Mouse (Mus musculus) lung, embryonic 14.5 days (tissue): ENCODE data around the gene Pdlim1. TPM values are rescaled to one million over a fixed set of nuclear protein-coding genes. Genes with fewer than 3 reads are reported as not detected.
"Not testable (repeated sequence)": the region's sequence is repeated elsewhere in the genome, so short reads cannot be mapped to it uniquely, and the experiment has no call there.

Experiments
- ATAC-seq: fragments of 200-750 bp; cut with Nextera tagmentation; 2 replicates; pipeline ENCODE4 v1.8.0; 2017; ENCODE audit warnings: mild to moderate bottlenecking, moderate TSS enrichment, moderate library complexity; ENCODE audit not compliant: insufficient read depth
- DNase-seq: peaks from one replicate; pipeline ENCODE4 v3.0.0-alpha.2; 2015
- H3K27ac ChIP-seq: fragments of 300-500 bp; sonication (generic); 2 replicates; pipeline ENCODE4 v1.5.1; 2014; ENCODE audit warnings: low read depth, mild to moderate bottlenecking, moderate library complexity
- H3K27me3 ChIP-seq: fragments of 300-500 bp; sonication (generic); 2 replicates; pipeline ENCODE4 v1.6.1; 2014; ENCODE audit warnings: low read length, control low read depth; ENCODE audit not compliant: insufficient read depth
- H3K36me3 ChIP-seq: fragments of 300-500 bp; sonication (generic); 2 replicates; pipeline ENCODE4 v1.6.1; 2014; ENCODE audit warnings: control low read depth; ENCODE audit not compliant: insufficient read depth
- H3K4me1 ChIP-seq: fragments of 300-500 bp; sonication (generic); 2 replicates; pipeline ENCODE4 v1.6.1; 2014; ENCODE audit warnings: antibody characterized with exemption, control low read depth; ENCODE audit not compliant: insufficient read depth
- H3K4me2 ChIP-seq: fragments of 300-500 bp; sonication (generic); 2 replicates; pipeline ENCODE4 v1.6.1; 2014; ENCODE audit warnings: mild to moderate bottlenecking
- H3K4me3 ChIP-seq: fragments of 300-500 bp; sonication (generic); 2 replicates; pipeline ENCODE4 v1.5.1; 2014; ENCODE audit warnings: low read depth, low read length
- H3K9ac ChIP-seq: fragments of 300-500 bp; sonication (generic); 2 replicates; pipeline ENCODE4 v1.6.1; 2014
- H3K9me3 ChIP-seq: fragments of 300-500 bp; sonication (generic); 2 replicates; pipeline ENCODE4 v1.6.1; 2016; ENCODE audit warnings: low read depth, low read length, control low read depth
- CTCF ChIP-seq: IDR thresholded peaks from 2 replicates; pipeline ENCODE4 v1.5.1; 2016; ENCODE audit warnings: antibody characterized with exemption, low read depth
- WGBS: fragments of 180-500 bp; shearing (Covaris S2); extraction: QIAGEN DNeasy Blood & Tissue Kit; methylation state at CpG from one replicate; pipeline ENCODE4 v1.1.7; 2014; 5-methylcytosine and 5-hydroxymethylcytosine counted together
- polyA plus RNA-seq: library from polyadenylated mRNA; unstranded; fragments of >200 nt; fragmentation: Nextera tagmentation; extraction: Ambion mirVana; gene quantifications from 2 replicates; pipeline ENCODE4 v1.2.1, GENCODE M21; 2014

The Pdlim1 gene
- polyA plus RNA-seq, 1 experiment from 2014 or later, result 130 TPM

GRCm38 (mm10) chr19:40231074-40231738 lies 40.4 kb downstream of the Pdlim1 start:
- no peak overlapping the region for H3K4me3 ChIP-seq
- no peaks in the 10 kb centered on the region for H3K4me1 ChIP-seq
- DNase-seq (no peak), ATAC-seq (no peak)
- no peak overlapping the region for H3K27ac ChIP-seq
- H3K27me3 ChIP-seq, result no peaks in the 10 kb centered on the region
- no peak overlapping the region for H3K4me2 ChIP-seq
- 0 out of 2 replicates have a peak, but pooled peaks cover 3% of the 10 kb centered on the region for H3K36me3 ChIP-seq
- WGBS, result 82% methylated on average over 13 of the region's 13 CpGs
- no peaks in the 10 kb centered on the region for H3K9me3 ChIP-seq
- TF ChIP-seq CTCF, result no peak
- H3K9ac ChIP-seq, result no peak overlapping the region

DNA sequence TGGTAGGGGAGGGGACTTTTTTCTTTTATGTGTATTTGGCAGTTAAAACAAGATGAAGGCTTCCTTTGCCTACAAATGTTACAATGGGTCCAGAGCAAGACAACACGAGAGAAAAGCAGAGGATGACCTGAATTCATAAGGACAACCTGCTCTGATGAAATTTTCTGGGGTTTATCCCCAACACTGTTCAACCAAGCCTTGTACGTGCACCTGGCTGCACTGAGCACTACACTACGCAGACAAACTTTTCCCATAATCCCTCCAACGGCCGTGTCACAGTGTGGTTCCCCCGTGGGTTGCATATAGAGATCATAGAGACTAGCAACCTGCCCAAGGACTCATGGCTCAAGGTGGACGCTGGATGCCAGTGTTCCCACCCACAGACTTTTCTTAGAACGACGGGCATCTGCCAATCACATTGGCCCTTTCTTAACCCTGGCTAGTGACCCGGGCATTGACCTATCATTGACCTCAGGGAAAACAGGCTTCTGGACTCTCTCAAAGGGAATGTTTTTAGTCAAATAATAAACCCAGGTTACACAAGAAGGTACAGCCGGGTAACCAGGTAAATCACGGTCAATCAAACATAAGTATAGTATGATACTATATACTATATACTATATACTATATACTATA lies 45.0 kb downstream of the Pdlim1 start:
- H3K9ac ChIP-seq, result no peak overlapping the region
- H3K36me3 ChIP-seq, result 0 out of 2 replicates have a peak, but pooled peaks cover 3% of the 10 kb centered on the region
- no peak for TF ChIP-seq CTCF
- no peak for DNase-seq
- no peak overlapping the region for H3K4me3 ChIP-seq
- 83% methylated on average over 12 of the region's 12 CpGs for WGBS
- H3K27ac ChIP-seq, result no peak overlapping the region
- H3K4me1 ChIP-seq, result no peaks in the 10 kb centered on the region
- ATAC-seq, result no peak
- no peaks in the 10 kb centered on the region for H3K9me3 ChIP-seq
- H3K4me2 ChIP-seq, result no peak overlapping the region
- no peaks in the 10 kb centered on the region for H3K27me3 ChIP-seq

GRCm38 (mm10) chr19:40225761-40226110 lies 45.9 kb downstream of the Pdlim1 start:
- Histone ChIP-seq H3K4me3 (no peak overlapping the region), H3K27ac (no peak overlapping the region), H3K4me2 (no peak overlapping the region), H3K36me3 (0 out of 2 replicates have a peak, but pooled peaks cover 3% of the 10 kb centered on the region), H3K9ac (no peak overlapping the region), H3K9me3 (no peaks in the 10 kb centered on the region), H3K4me1 (no peaks in the 10 kb centered on the region), H3K27me3 (no peaks in the 10 kb centered on the region)
- ATAC-seq, result no peak
- DNase-seq, result no peak
- 64% methylated on average over 5 of the region's 5 CpGs for WGBS
- TF ChIP-seq CTCF, result no peak

DNA sequence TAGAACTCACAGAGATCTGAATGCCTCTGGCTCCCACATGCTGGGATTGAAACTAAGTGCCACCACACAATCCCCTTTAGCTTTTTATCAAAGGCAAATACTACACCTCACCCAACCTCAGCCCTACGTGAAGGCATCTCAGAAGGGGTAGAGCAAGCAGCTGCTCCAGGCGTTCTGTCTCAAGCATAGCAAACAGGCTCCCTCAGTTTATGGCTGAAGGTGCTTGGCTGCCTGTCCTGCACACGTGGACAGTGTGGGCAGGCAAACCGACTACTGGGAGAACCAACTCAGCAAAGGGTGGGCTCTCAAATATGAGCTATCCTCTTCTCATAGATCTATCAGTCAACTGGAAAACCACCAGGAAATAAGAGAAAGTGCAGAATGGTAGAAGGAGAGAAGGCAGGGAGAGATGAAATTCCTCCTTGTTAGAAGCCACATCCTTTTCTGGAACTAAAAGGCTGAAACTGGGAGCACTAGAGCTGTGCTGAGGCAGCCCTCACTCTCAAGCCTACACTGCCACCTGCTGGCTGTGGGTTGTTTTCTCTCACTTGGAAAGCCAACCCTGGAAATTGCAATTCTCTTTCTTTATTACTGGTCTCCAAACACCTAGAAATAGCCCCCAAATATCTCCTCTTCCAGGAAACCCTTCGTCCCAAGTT lies 46.4 kb downstream of the Pdlim1 start:
- Histone ChIP-seq H3K27ac (no peak overlapping the region), H3K4me1 (no peaks in the 10 kb centered on the region), H3K9ac (no peak overlapping the region), H3K9me3 (no peaks in the 10 kb centered on the region), H3K36me3 (0 out of 2 replicates have a peak, but pooled peaks cover 3% of the 10 kb centered on the region), H3K4me2 (no peak overlapping the region), H3K4me3 (no peak overlapping the region), H3K27me3 (no peaks in the 10 kb centered on the region)
- peak; percentile 62; the same call in 1 of the 2 replicates for ATAC-seq
- DNase-seq, result peak; percentile 88
- TF ChIP-seq CTCF, result peak; percentile 82
- WGBS, result 59% methylated on average over 5 of the region's 5 CpGs

- H3K9ac ChIP-seq, H3K27me3 ChIP-seq, H3K36me3 ChIP-seq, H3K4me3 ChIP-seq, DNase-seq, H3K9me3 ChIP-seq, H3K27ac ChIP-seq, ATAC-seq, H3K4me2 ChIP-seq, H3K4me1 ChIP-seq: not testable (repeated sequence)
- 94% methylated on average over 9 of the region's 9 CpGs for WGBS
These were observed 49.3 kb downstream of the Pdlim1 start for GRCm38 (mm10) chr19:40222307-40222706.

DNA sequence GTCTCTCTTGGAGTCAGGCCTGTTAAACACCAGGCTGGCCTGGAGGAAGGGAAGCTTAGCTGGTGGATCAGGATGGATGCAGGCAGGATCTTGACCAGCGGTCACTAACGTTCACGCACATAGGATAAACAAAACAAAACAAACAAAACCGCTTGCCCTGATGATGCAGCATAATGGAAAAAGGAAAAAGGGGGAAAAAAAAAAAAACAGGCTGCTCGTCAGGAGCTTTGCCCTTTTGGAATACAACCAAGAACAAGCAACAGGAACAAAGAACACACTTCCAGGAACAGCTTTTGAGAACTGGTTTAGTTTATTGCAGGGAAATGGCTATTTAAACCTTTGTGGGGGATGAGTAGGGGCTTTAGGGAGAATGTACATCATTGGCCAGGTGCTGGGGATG lies 50.8 kb downstream of the Pdlim1 start:
- WGBS, result 52% methylated on average over 5 of the region's 5 CpGs
- Histone ChIP-seq H3K36me3 (no peaks in the 10 kb centered on the region), H3K9me3 (no peaks in the 10 kb centered on the region), H3K4me1 (no peaks in the 10 kb centered on the region), H3K4me2 (no peak overlapping the region), H3K27me3 (no peaks in the 10 kb centered on the region), H3K9ac (no peak overlapping the region), H3K27ac (no peak overlapping the region), H3K4me3 (no peak overlapping the region)
- TF ChIP-seq CTCF, result no peak
- ATAC-seq, result no peak
- no peak for DNase-seq

GRCm38 (mm10) chr19:40202947-40203346 lies 68.7 kb downstream of the Pdlim1 start:
- 67% methylated on average over 4 of the region's 4 CpGs for WGBS
- H3K4me2 ChIP-seq, H3K27me3 ChIP-seq, ATAC-seq, H3K4me1 ChIP-seq, H3K36me3 ChIP-seq, H3K4me3 ChIP-seq, H3K27ac ChIP-seq, H3K9ac ChIP-seq, DNase-seq, H3K9me3 ChIP-seq: not testable (repeated sequence)
